Mouse (Mus musculus): ENCODE results near the gene Pigx. TPM values are rescaled to one million over a fixed set of nuclear protein-coding genes. Genes with fewer than 3 reads are reported as not detected.

Gene Pigx
- polyA plus RNA-seq, 1 experiment from 2014 or later: 105 TPM

DNA sequence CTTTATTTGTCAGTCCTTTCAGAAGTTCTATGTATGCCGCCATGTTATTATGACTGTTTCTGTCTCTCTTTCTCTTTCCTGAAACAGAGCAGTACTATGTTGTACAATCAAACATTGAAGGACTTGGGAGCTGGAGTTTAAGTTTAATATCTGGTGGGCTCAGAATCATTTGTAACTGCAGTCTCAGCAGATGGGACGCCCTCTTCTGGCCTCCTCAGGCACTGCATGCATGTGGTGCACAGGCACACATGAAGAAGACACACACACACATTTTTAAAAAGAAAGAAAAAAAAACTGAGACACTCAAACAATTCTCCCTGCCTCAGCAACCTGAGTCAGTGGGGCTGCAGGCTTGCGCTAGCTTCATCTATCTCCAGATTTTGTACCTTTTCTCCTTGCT lies 20.9 kb upstream of the Pigx start:
- Histone ChIP-seq H3K4me2 (no peak overlapping the region), H3K9me3 (ENCODE audit: low read depth, low read length) (no peaks in the 10 kb centered on the region), H3K4me1 (ENCODE audit: insufficient read depth) (no peaks in the 10 kb centered on the region), H3K9ac (no peak overlapping the region), H3K27me3 (ENCODE audit: insufficient read depth, low read length) (no peaks in the 10 kb centered on the region), H3K36me3 (ENCODE audit: insufficient read depth) (no peaks in the 10 kb centered on the region), H3K27ac (ENCODE audit: low read depth) (no peak overlapping the region), H3K4me3 (ENCODE audit: low read depth, low read length) (no peak overlapping the region)
- DNase-seq (no peak), ATAC-seq (ENCODE audit: insufficient read depth) (no peak)
- 74% methylated on average over 3 of the region's 3 CpGs for WGBS
- peak; percentile 18; the same call in 1 of the 2 replicates for TF ChIP-seq CTCF (IDR thresholded peaks at IDR 0.05; ENCODE audit: low read depth)

DNA sequence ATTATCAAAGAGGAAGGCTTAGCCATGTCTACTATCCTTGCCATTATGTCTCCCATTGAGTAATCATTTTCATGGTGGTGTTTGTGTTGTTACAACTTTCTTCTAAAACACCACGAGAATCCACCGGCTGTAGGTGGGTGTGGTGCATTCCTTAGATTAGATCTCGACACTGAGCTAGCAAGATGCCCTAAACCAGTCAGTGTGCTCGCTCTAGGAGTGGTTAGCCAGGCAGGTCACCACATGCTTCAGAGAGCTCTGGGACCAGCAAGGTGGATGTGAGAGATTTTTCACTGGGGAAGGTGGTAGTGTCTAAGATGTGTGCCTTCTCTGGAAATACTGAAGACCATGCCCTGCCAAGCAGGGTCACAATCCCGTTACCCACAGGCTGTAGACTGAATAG lies 16.6 kb upstream of the Pigx start:
- Histone ChIP-seq H3K27me3 (ENCODE audit: insufficient read depth, low read length) (no peaks in the 10 kb centered on the region), H3K4me2 (no peak overlapping the region)
- TF ChIP-seq CTCF (IDR thresholded peaks at IDR 0.05; ENCODE audit: low read depth): no peak

DNA sequence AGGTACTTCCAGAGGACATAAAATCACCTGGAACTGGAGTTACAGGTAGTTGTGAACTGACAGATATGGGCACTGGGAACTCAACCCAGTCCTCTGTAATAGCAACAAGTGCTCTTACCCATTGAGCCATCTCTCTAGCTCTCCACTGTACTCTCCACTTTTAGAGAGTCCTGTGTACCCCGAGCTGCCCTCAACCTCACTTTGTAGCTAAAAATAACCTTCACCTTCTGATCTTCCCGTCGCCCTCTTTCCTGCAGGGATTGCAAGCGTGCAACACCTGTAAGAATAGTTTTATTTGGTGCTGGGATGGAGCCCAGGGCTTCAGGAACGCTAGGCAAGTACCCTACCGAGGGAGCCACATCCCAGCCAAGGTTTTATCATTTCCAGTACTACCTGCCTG lies 16.2 kb upstream of the Pigx start:
- TF ChIP-seq CTCF (IDR thresholded peaks at IDR 0.05; ENCODE audit: low read depth): no peak
- H3K9ac ChIP-seq: no peak overlapping the region
- no peak overlapping the region for H3K4me3 ChIP-seq (ENCODE audit: low read depth, low read length)
- no peaks in the 10 kb centered on the region for H3K4me1 ChIP-seq (ENCODE audit: insufficient read depth)
- H3K4me2 ChIP-seq: 0 out of 2 replicates have a peak overlapping the region, but pooled peaks have one; percentile 29
- no peak overlapping the region for H3K27ac ChIP-seq (ENCODE audit: low read depth)
- ATAC-seq (ENCODE audit: insufficient read depth) (no peak), DNase-seq (no peak)
- H3K27me3 ChIP-seq (ENCODE audit: insufficient read depth, low read length): no peaks in the 10 kb centered on the region
- WGBS: 41% methylated on average over 6 of the region's 6 CpGs
- no peaks in the 10 kb centered on the region for H3K9me3 ChIP-seq (ENCODE audit: low read depth, low read length)
- no peaks in the 10 kb centered on the region for H3K36me3 ChIP-seq (ENCODE audit: insufficient read depth)

More for the DNA sequence above, 16.6 kb upstream of the Pigx start:
- H3K9me3 ChIP-seq (ENCODE audit: low read depth, low read length): no peaks in the 10 kb centered on the region
- DNase-seq (no peak), ATAC-seq (ENCODE audit: insufficient read depth) (no peak)
- no peak overlapping the region for H3K27ac ChIP-seq (ENCODE audit: low read depth)
- H3K36me3 ChIP-seq (ENCODE audit: insufficient read depth): no peaks in the 10 kb centered on the region
- no peak overlapping the region for H3K9ac ChIP-seq
- 23% methylated on average over 5 of the region's 5 CpGs for WGBS
- no peak overlapping the region for H3K4me3 ChIP-seq (ENCODE audit: low read depth, low read length)
- no peaks in the 10 kb centered on the region for H3K4me1 ChIP-seq (ENCODE audit: insufficient read depth)

DNA sequence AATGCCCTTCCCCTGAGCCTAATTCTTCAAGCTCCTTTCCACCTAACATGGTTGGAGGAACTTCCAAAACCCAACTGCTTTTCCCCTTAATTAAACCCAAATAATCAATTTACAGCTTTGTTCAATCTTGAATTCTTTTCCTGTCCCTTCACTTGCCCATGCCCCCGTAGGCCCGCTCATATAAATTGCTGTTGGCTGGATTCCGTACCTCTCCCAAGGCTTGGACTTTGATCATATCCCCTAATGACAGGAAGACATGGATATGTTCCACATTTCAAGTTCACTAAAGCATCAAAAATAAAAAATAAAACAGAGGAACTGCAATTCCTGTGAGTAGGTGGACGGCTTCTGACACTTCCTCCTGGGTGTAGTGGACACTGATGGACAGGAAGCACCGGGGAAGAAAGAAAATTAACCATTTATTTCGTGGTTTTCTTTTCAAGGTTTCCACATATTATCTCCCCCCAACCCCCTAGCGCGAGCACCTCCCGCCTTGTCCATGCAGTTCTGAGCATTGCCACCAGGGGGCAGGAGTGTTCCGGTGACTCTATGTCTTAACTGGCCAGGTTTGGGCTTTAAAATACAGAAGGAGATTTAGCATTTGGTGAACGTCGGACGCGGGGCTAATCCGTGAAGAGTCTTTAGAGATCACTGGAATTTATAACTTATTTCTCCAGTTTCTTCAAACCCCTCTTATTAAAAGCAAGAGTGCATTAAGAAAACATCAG lies 15.6 kb upstream of the Pigx start:
- peak; percentile 96 for TF ChIP-seq CTCF (IDR thresholded peaks at IDR 0.05; ENCODE audit: low read depth)
- Histone ChIP-seq H3K4me2 (peak overlapping the region; percentile 29; the same call in 1 of the 2 replicates), H3K9ac (0 out of 2 replicates have a peak overlapping the region, but pooled peaks have one; percentile 13), H3K9me3 (ENCODE audit: low read depth, low read length) (no peaks in the 10 kb centered on the region), H3K4me1 (ENCODE audit: insufficient read depth) (no peaks in the 10 kb centered on the region), H3K27me3 (ENCODE audit: insufficient read depth, low read length) (no peaks in the 10 kb centered on the region), H3K27ac (ENCODE audit: low read depth) (peak overlapping the region; percentile 60; the same call in 1 of the 2 replicates), H3K36me3 (ENCODE audit: insufficient read depth) (no peaks in the 10 kb centered on the region), H3K4me3 (ENCODE audit: low read depth, low read length) (no peak overlapping the region)
- peak; percentile 91 for DNase-seq
- WGBS: 11% methylated on average over 15 of the region's 15 CpGs
- no peak for ATAC-seq (ENCODE audit: insufficient read depth)

DNA sequence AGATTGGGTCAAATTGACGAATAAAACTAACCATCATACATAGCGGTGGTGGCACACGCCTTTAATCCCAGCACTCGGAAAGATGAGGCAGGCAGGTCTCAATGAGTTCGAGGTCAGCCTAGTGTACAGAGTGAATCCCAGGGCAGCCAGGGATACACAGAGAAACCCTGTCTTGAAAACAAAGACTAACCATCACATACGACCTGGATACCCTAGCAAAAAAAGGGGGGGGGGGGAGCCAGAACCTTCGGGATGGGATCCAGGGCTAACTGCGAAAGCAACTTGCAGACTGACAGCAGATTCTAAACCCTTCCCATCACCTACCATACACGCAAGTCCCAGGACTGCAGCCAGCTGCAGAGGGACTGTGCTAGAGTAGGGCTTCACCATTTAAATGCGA lies 14.9 kb upstream of the Pigx start:
- no peak for ATAC-seq (ENCODE audit: insufficient read depth)
- Histone ChIP-seq H3K9me3 (ENCODE audit: low read depth, low read length) (no peaks in the 10 kb centered on the region), H3K4me3 (ENCODE audit: low read depth, low read length) (no peak overlapping the region), H3K4me1 (ENCODE audit: insufficient read depth) (no peaks in the 10 kb centered on the region), H3K27ac (ENCODE audit: low read depth) (peak overlapping the region; percentile 9; the same call in 1 of the 2 replicates), H3K4me2 (no peak overlapping the region), H3K9ac (no peak overlapping the region), H3K27me3 (ENCODE audit: insufficient read depth, low read length) (no peaks in the 10 kb centered on the region), H3K36me3 (ENCODE audit: insufficient read depth) (no peaks in the 10 kb centered on the region)
- WGBS: 77% methylated on average over 10 of the region's 10 CpGs
- DNase-seq: no peak
- no peak for TF ChIP-seq CTCF (IDR thresholded peaks at IDR 0.05; ENCODE audit: low read depth)

DNA sequence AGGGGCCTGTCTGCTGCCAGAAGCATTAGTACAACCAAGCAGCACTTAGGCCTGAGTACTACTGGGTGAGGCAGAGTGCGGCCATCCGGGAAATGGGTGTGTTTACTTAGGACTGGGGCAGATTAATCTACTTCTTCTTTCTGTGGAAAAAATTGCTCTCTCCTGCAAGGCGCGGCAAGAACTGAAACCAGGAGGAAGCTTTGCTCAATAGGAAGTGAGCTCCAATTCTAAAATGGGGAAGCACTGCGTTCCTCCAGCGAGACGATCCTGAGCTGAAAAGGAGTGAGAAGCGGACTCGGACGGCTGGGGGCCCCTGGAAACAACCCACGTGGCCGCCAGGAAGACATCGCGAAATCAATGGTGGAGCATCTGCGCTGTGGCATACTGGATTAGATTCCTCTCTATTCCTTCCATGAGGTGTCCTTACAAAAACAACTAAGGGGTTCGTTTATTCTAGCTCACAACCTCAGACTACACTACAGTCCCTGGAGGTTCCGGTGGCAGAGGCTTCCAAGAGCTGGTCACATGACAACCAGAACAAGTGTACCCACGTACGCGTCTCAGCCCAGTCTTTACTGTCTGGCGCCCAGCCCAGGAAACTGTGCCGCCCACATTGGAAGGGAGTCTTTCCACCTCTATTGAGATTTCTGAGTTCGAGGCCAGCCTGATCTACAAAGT lies 14.1 kb upstream of the Pigx start:
- Histone ChIP-seq H3K4me2 (0 out of 2 replicates have a peak overlapping the region, but pooled peaks have one; percentile 20), H3K9ac (no peak overlapping the region), H3K4me1 (ENCODE audit: insufficient read depth) (no peaks in the 10 kb centered on the region), H3K4me3 (ENCODE audit: low read depth, low read length) (no peak overlapping the region), H3K9me3 (ENCODE audit: low read depth, low read length) (no peaks in the 10 kb centered on the region), H3K27ac (ENCODE audit: low read depth) (0 out of 2 replicates have a peak overlapping the region, but pooled peaks have one; percentile 20), H3K36me3 (ENCODE audit: insufficient read depth) (no peaks in the 10 kb centered on the region), H3K27me3 (ENCODE audit: insufficient read depth, low read length) (no peaks in the 10 kb centered on the region)
- WGBS: 53% methylated on average over 23 of the region's 23 CpGs
- ATAC-seq (ENCODE audit: insufficient read depth) (peak; percentile 66), DNase-seq (peak; percentile 57)
- TF ChIP-seq CTCF (IDR thresholded peaks at IDR 0.05; ENCODE audit: low read depth): no peak

Measured in lung, embryonic 14.5 days (tissue).